Mouse (Mus musculus) liver, postnatal 0 days (tissue): ENCODE results near the gene Atf7ip.
A peak's percentile ranks its signal among the peaks of the same experiment; 100 is the strongest.

Experiments
- CTCF ChIP-seq: sonication (generic); IDR thresholded peaks from 2 replicates; pipeline ENCODE4 v1.5.1; 2016; ENCODE audit warnings: antibody characterized with exemption, low read depth
- EP300 ChIP-seq: IDR thresholded peaks from 2 replicates; pipeline ENCODE4 v1.6.1; 2016; ENCODE audit warnings: antibody characterized with exemption, low read depth, mild to moderate bottlenecking

DNA sequence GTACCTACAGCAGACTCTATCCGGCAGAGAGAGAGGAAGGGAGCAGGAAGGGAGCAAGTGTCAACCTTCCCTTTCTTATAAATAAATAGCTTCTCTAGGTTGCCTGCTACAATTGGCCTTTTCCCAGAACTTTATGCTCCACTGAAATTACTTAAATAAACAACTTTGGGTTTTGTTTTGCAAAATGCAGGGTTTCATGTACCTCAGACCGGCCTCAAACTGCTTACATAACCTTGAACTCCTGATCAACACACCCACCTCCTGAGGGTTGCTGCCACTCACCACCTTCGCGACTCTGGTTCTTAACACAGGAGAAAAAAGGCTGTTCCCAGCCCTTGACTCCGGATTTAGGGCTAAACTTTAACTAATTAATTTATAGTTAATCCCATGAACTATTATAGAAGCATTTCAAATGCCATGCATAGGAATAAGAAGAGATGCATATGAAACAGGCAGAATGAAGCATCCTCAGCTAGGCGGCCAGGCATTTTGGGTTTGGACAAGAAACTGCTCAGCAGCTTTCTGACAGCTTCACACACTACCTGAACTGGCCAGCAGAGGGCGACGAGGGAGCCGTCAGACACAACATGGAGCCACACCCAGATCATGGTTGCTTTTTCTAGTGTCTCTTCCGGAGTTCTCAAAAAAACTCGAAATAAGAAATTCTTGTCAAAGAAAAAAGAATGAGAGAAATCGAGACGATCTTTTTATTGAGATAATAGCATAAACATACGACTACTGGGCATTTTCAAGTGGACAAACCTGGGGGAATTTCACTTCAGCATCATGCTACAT lies 38.8 kb upstream of the Atf7ip start:
- TF ChIP-seq CTCF = peak; percentile 96
- peak; percentile 48 for TF ChIP-seq EP300
